Mouse (Mus musculus): ENCODE measurements around the gene Usp15.

DNA sequence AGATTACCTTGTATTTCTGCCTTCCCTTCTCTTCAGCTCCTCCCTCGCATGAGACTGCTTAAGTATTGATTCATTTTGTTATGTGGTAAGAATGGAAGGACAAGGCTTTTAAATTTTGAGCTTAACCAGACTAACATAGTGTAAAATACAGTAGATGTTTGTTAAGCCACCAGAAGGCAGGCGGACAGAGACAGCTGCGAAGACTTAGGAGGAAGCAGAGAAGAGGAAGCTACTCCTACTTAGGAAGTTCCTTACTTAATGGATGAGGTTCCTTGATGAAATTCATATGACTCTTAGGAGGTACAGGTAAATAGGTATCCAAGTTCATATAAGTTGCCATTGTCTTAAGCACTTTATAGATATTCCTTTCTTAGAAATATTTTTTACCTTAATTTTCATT is 104.2 kb downstream of the Usp15 start:
- TF ChIP-seq POLR2A (IDR thresholded peaks at IDR 0.05; ENCODE audit: low read depth, low read length) (no peak), CTCF (conservative IDR thresholded peaks at IDR 0.05; ENCODE audit: insufficient read depth, insufficient read length, low read depth, low read length) (no peak)

Measured in kidney, adult 2 months (tissue).